Comparison of ENCODE assay signal across 20 mouse cellular contexts in genomic region chr9:43537121-43537520, GRCm38 (mm10).
A peak's percentile ranks its signal among the peaks of the same experiment; 100 is the strongest.
DNase-seq lines count a peak whose midpoint lies in the region; TF ChIP-seq lines count a peak whose summit lies in the region.
"Had no signal": no experiment of that assay in that cellular context is flagged by ENCODE, and none has a peak within 500 bp of the region (broad histone marks: within the 10 kb centered on the region; RNA-seq: fewer than 3 reads in every experiment).

No protein-coding gene starts in this region.

- H3K27ac ChIP-seq in layer of hippocampus, adult 2 months, result peak overlapping the region; percentile 83
- no peak overlapping the region for H3K27ac ChIP-seq in embryonic facial prominence, embryonic 10.5 days (replicated peaks)
- H3K27ac ChIP-seq: embryonic facial prominence, embryonic 15.5 days; heart, embryonic 10.5 days; hindbrain, embryonic 10.5 days; kidney, postnatal 0 days; liver, embryonic 15.5 days; neural tube, embryonic 12.5 days had no signal

- peak; percentile 65 for DNase-seq in layer of hippocampus, adult 11-12 months (ENCODE audit: low spot score)
- DNase-seq in layer of hippocampus, adult 9-10 months (ENCODE audit: low spot score), result no peak
- peak; percentile 66 to 81 for DNase-seq in layer of hippocampus, adult 2 months (ENCODE audit: low spot score in 2 of 2)
- DNase-seq in left cerebral cortex, adult 9 months (ENCODE audit: low spot score in 2 of 2), result peak; percentile 39 to 82
- peak; percentile 84 for DNase-seq in right cerebral cortex, postnatal 25 days
- no peak for DNase-seq in kidney, postnatal 4 days
- DNase-seq in embryonic facial prominence, embryonic 10.5 days (ENCODE audit: low spot score), result no peak
- DNase-seq in urinary bladder, adult 2 months (ENCODE audit: low spot score), result no peak
- DNase-seq: adrenal gland, adult 8-10 months; cerebellum, adult 9-11 months; embryo, embryonic 11 days; forebrain, postnatal 0 days; gastrocnemius, postnatal 25 days; kidney, adult 18-20 months had no signal

- H3K4me1 ChIP-seq in embryonic facial prominence, embryonic 10.5 days, result no peaks in the 10 kb centered on the region
- H3K4me1 ChIP-seq: embryonic facial prominence, embryonic 15.5 days; heart, embryonic 10.5 days; hindbrain, embryonic 10.5 days; liver, embryonic 15.5 days; neural tube, embryonic 12.5 days had no signal

- H3K4me3 ChIP-seq in layer of hippocampus, adult 2 months, result no peak overlapping the region
- H3K4me3 ChIP-seq in embryonic facial prominence, embryonic 10.5 days, result no peak overlapping the region
- H3K4me3 ChIP-seq: embryonic facial prominence, embryonic 15.5 days; heart, embryonic 10.5 days; hindbrain, embryonic 10.5 days; liver, embryonic 15.5 days; neural tube, embryonic 12.5 days had no signal

- no peaks in the 10 kb centered on the region for H3K9me3 ChIP-seq in embryonic facial prominence, embryonic 10.5 days
- H3K9me3 ChIP-seq: embryonic facial prominence, embryonic 15.5 days; heart, embryonic 10.5 days; hindbrain, embryonic 10.5 days; liver, embryonic 15.5 days; neural tube, embryonic 12.5 days had no signal

- WGBS in embryonic facial prominence, embryonic 10.5 days, result 93% methylated on average over 11 of the region's 11 CpGs

- TF ChIP-seq CTCF in layer of hippocampus, adult 2 months (conservative IDR thresholded peaks at IDR 0.05), result no peak

- no peaks in the 10 kb centered on the region for H3K27me3 ChIP-seq in embryonic facial prominence, embryonic 10.5 days (replicated peaks; ENCODE audit: low read depth, poor library complexity, severe bottlenecking)
- H3K27me3 ChIP-seq: embryonic facial prominence, embryonic 15.5 days; liver, embryonic 15.5 days; neural tube, embryonic 12.5 days had no signal

- H3K36me3 ChIP-seq in embryonic facial prominence, embryonic 10.5 days (replicated peaks), result no peaks in the 10 kb centered on the region
- H3K36me3 ChIP-seq: embryonic facial prominence, embryonic 15.5 days; heart, embryonic 10.5 days; hindbrain, embryonic 10.5 days; liver, embryonic 15.5 days; neural tube, embryonic 12.5 days had no signal

Comparison
In these comparisons a context has a peak if more than half of its experiments do, and no peak if none do; other contexts are left out.
1. DNase-seq: peak in layer of hippocampus, adult 11-12 months (single experiment), layer of hippocampus, adult 2 months (2 of 2), left cerebral cortex, adult 9 months (2 of 2) and right cerebral cortex, postnatal 25 days (single experiment); none in layer of hippocampus, adult 9-10 months (single experiment), kidney, postnatal 4 days (0 of 2), embryonic facial prominence, embryonic 10.5 days (single experiment) and urinary bladder, adult 2 months (single experiment).